Mouse (Mus musculus) stomach, postnatal 0 days (tissue): ENCODE results near the gene Igsf21.

Experiments
- CTCF ChIP-seq: IDR thresholded peaks from 2 replicates; pipeline ENCODE4 v1.5.1; 2016; ENCODE audit warnings: antibody characterized with exemption, low read depth, mild to moderate bottlenecking, moderate library complexity
- EP300 ChIP-seq: optimal IDR thresholded peaks from 2 replicates; pipeline ENCODE3; 2016; ENCODE audit warnings: antibody characterized with exemption

- TF ChIP-seq CTCF: no peak
- TF ChIP-seq EP300: no peak
Observed at GRCm38 (mm10) chr4:140125806-140126205, 120.8 kb downstream of the Igsf21 start.
